Mouse (Mus musculus) forebrain, embryonic 12.5 days (tissue): ENCODE measurements around the gene Odf3l2. TPM values are rescaled to one million over a fixed set of nuclear protein-coding genes. Genes with fewer than 3 reads are reported as not detected.

Source experiments
- ATAC-seq: fragments of 200-750 bp; cut with Nextera tagmentation; 2 replicates; pipeline ENCODE4 v1.8.0; 2017; ENCODE audit warnings: moderate TSS enrichment; ENCODE audit not compliant: low FRiP score
- H3K27ac ChIP-seq: fragments of 300-500 bp; sonication (generic); 2 replicates; pipeline ENCODE4 v1.5.1; 2016; ENCODE audit warnings: mild to moderate bottlenecking
- H3K27me3 ChIP-seq: fragments of 300-500 bp; sonication (generic); 2 replicates; pipeline ENCODE4 v1.6.1; 2016; ENCODE audit warnings: mild to moderate bottlenecking
- H3K36me3 ChIP-seq: fragments of 300-500 bp; sonication (generic); replicated peaks from 2 replicates; pipeline ENCODE4 v1.6.1; 2016; ENCODE audit warnings: mild to moderate bottlenecking
- H3K4me1 ChIP-seq: fragments of 300-500 bp; sonication (generic); 2 replicates; pipeline ENCODE4 v1.6.1; 2016
- H3K4me2 ChIP-seq: fragments of 300-500 bp; sonication (generic); 2 replicates; pipeline ENCODE4 v1.6.1; 2016; ENCODE audit warnings: mild to moderate bottlenecking, moderate library complexity
- H3K4me3 ChIP-seq: fragments of 300-500 bp; sonication (generic); replicated peaks from 2 replicates; pipeline ENCODE4 v1.5.1; 2016; ENCODE audit warnings: mild to moderate bottlenecking
- H3K9ac ChIP-seq: fragments of 300-500 bp; sonication (generic); 2 replicates; pipeline ENCODE4 v1.6.1; 2016; ENCODE audit warnings: mild to moderate bottlenecking
- H3K9me3 ChIP-seq: fragments of 300-500 bp; sonication (generic); 2 replicates; pipeline ENCODE4 v1.6.1; 2016
- WGBS: fragments of 180-500 bp; shearing (Covaris S2); methylation state at CpG from one replicate; pipeline ENCODE4 v1.1.7; 2016; 5-methylcytosine and 5-hydroxymethylcytosine counted together
- polyA plus RNA-seq: library from polyadenylated mRNA; unstranded; fragments of >200 nt; fragmentation: Nextera tagmentation; extraction: Ambion mirVana; gene quantifications from 2 replicates; pipeline ENCODE4 v1.2.1, GENCODE M21; 2016

Odf3l2 gene
- not detected in 2 replicates for polyA plus RNA-seq

GRCm38 (mm10) chr10:79645711-79646110 lies at the start of gene Odf3l2:
Gene Odf3l2, minus strand, starts transcription at chr10:79645738.
- Histone ChIP-seq H3K4me3 (no peak within 1 kb of the TSS), H3K4me2 (no peak within 1 kb of the TSS), H3K9ac (no peak within 1 kb of the TSS), H3K36me3 (no peaks in the 10 kb centered on the region), H3K27me3 (no peaks in the 10 kb centered on the region; the same call in 1 of the 2 replicates), H3K27ac (no peak within 1 kb of the TSS), H3K9me3 (no peaks in the 10 kb centered on the region), H3K4me1 (no peaks in the 10 kb centered on the region)
- WGBS = 81% methylated on average over 8 of the region's 8 CpGs
- no peak for ATAC-seq

DNA sequence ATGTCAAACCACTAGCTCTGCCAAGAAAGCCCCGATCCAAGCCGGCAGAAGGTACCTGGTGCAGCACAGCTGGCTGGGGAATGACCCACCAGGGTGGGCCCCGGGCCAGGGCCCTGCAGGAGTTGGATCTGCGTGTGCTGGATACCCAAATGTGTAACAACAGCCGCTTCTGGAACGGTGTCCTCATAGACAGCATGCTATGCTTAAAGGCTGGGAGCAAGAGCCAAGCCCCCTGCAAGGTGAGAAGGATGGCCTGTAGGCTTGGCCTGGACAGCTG lies 48.8 kb upstream of the Odf3l2 start:
- Histone ChIP-seq H3K4me1 (0 out of 2 replicates have a peak, but pooled peaks cover 2% of the 10 kb centered on the region), H3K9me3 (no peaks in the 10 kb centered on the region), H3K27ac (no peak overlapping the region), H3K4me3 (no peak overlapping the region), H3K9ac (no peak overlapping the region), H3K36me3 (peaks cover 8% of the 10 kb centered on the region), H3K4me2 (no peak overlapping the region), H3K27me3 (no peaks in the 10 kb centered on the region)
- no peak for ATAC-seq
- WGBS = 88% methylated on average over 6 of the region's 6 CpGs

- no peaks in the 10 kb centered on the region for H3K27me3 ChIP-seq
- H3K4me2 ChIP-seq = no peak overlapping the region
- peaks cover 13% of the 10 kb centered on the region for H3K36me3 ChIP-seq
- no peak overlapping the region for H3K9ac ChIP-seq
- WGBS = 78% methylated on average over 12 of the region's 12 CpGs
- no peaks in the 10 kb centered on the region for H3K9me3 ChIP-seq
- no peak overlapping the region for H3K4me3 ChIP-seq
- no peak overlapping the region for H3K27ac ChIP-seq
- 0 out of 2 replicates have a peak, but pooled peaks cover 2% of the 10 kb centered on the region for H3K4me1 ChIP-seq
- no peak for ATAC-seq
These were observed 48.2 kb upstream of the Odf3l2 start for GRCm38 (mm10) chr10:79693580-79694378.

DNA sequence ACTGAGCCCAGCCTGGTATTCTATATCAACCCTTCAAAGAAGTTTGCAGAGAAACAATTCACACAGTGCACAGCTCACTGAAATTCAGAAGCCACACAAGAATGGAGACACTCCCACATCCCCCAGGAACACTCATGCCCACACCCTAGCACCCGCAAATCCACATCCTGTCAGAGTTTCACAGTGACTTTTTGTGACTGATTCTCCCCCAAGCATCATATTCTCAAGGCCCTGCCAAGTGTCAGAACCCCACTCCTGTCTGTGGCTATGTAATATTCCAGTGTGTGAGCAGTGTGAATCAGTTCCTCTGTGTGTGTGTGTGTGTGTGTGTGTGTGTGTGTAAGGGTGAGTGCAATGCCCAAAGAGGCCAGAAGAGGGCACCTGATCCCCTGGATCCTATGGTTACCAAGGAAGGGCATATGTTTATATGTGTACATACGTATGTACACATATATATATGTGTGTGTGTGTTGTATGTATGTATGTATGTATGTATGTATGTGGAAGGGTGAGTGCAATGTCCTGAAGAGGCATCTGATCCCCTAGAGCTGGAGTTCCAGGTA lies 46.5 kb upstream of the Odf3l2 start:
- no peak for ATAC-seq
- Histone ChIP-seq H3K4me2 (no peak overlapping the region), H3K27me3 (no peaks in the 10 kb centered on the region), H3K27ac (no peak overlapping the region), H3K36me3 (peaks cover 30% of the 10 kb centered on the region), H3K4me1 (0 out of 2 replicates have a peak, but pooled peaks cover 2% of the 10 kb centered on the region), H3K9me3 (no peaks in the 10 kb centered on the region), H3K9ac (no peak overlapping the region), H3K4me3 (no peak overlapping the region)
- 93% methylated on average over 2 of the region's 2 CpGs for WGBS

GRCm38 (mm10) chr10:79689178-79689577 lies 43.6 kb upstream of the Odf3l2 start:
- no peak overlapping the region for H3K9ac ChIP-seq
- no peak for ATAC-seq
- H3K4me3 ChIP-seq = no peak overlapping the region
- no peaks in the 10 kb centered on the region for H3K9me3 ChIP-seq
- H3K36me3 ChIP-seq = peaks cover 58% of the 10 kb centered on the region
- H3K4me2 ChIP-seq = no peak overlapping the region
- H3K4me1 ChIP-seq = peaks cover 3% of the 10 kb centered on the region
- H3K27me3 ChIP-seq = no peaks in the 10 kb centered on the region
- 95% methylated on average over 3 of the region's 3 CpGs for WGBS
- no peak overlapping the region for H3K27ac ChIP-seq

GRCm38 (mm10) chr10:79688720-79689119 lies 43.2 kb upstream of the Odf3l2 start, which contains the start of gene Gzmm:
Gene Gzmm, plus strand, starts transcription at chr10:79689020.
- Histone ChIP-seq H3K27ac (no peak within 1 kb of the TSS), H3K36me3 (peaks cover 61% of the 10 kb centered on the region), H3K9ac (no peak within 1 kb of the TSS), H3K27me3 (no peaks in the 10 kb centered on the region), H3K4me2 (no peak within 1 kb of the TSS), H3K4me1 (peaks cover 7% of the 10 kb centered on the region), H3K9me3 (no peaks in the 10 kb centered on the region), H3K4me3 (no peak within 1 kb of the TSS)
- WGBS = 91% methylated on average over 4 of the region's 4 CpGs
- ATAC-seq = no peak

GRCm38 (mm10) chr10:79687513-79687912 lies 42.0 kb upstream of the Odf3l2 start:
- no peak overlapping the region for H3K9ac ChIP-seq
- H3K4me1 ChIP-seq = peaks cover 18% of the 10 kb centered on the region
- H3K9me3 ChIP-seq = no peaks in the 10 kb centered on the region
- H3K4me3 ChIP-seq = no peak overlapping the region
- H3K4me2 ChIP-seq = no peak overlapping the region
- no peaks in the 10 kb centered on the region for H3K27me3 ChIP-seq
- no peak overlapping the region for H3K27ac ChIP-seq
- H3K36me3 ChIP-seq = peaks cover 61% of the 10 kb centered on the region
- no peak for ATAC-seq
- 95% methylated on average over 6 of the region's 6 CpGs for whole genome bisulfite sequencing

- WGBS = 88% methylated on average over 1 of the region's 1 CpGs
- peaks cover 61% of the 10 kb centered on the region for H3K36me3 ChIP-seq
These were observed 41.2 kb upstream of the Odf3l2 start for GRCm38 (mm10) chr10:79686691-79687090.

DNA sequence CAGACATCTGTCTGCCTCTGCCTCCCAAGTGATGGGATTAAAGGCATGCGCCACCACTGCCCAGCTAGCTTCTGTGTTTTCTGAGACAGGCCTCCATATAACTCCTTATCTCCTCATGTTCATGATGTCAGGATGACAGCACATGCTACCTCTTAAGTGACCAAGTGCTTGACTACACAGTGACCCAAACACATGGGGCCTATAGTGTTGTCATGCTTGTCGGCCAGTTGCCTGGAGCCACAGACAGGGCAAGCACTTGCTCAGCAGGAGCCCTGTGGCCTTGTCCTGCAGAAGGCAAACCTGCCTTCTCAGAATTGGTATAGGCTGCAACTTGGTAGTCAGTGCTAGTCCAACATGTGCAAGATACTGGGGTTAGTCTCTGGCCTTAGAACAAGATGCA lies 40.7 kb upstream of the Odf3l2 start:
- 90% methylated on average over 2 of the region's 2 CpGs for WGBS
- Histone ChIP-seq H3K27me3 (no peaks in the 10 kb centered on the region), H3K4me3 (no peak overlapping the region), H3K9me3 (no peaks in the 10 kb centered on the region), H3K27ac (no peak overlapping the region), H3K4me1 (peaks cover 20% of the 10 kb centered on the region), H3K4me2 (no peak overlapping the region), H3K36me3 (peaks cover 61% of the 10 kb centered on the region), H3K9ac (no peak overlapping the region)
- no peak for ATAC-seq

More at GRCm38 (mm10) chr10:79686691-79687090, 41.2 kb upstream of the Odf3l2 start:
- Histone ChIP-seq H3K9ac (no peak overlapping the region), H3K9me3 (no peaks in the 10 kb centered on the region), H3K27ac (no peak overlapping the region), H3K4me1 (peaks cover 18% of the 10 kb centered on the region), H3K4me3 (no peak overlapping the region), H3K27me3 (no peaks in the 10 kb centered on the region), H3K4me2 (no peak overlapping the region)
- no peak for ATAC-seq

GRCm38 (mm10) chr10:79684770-79685600 lies 39.4 kb upstream of the Odf3l2 start:
- Histone ChIP-seq H3K9ac (no peak overlapping the region), H3K36me3 (peaks cover 60% of the 10 kb centered on the region), H3K4me2 (no peak overlapping the region), H3K4me3 (no peak overlapping the region), H3K27me3 (no peaks in the 10 kb centered on the region), H3K4me1 (peaks cover 27% of the 10 kb centered on the region), H3K27ac (no peak overlapping the region), H3K9me3 (no peaks in the 10 kb centered on the region)
- WGBS = 93% methylated on average over 25 of the region's 25 CpGs
- ATAC-seq = no peak

DNA sequence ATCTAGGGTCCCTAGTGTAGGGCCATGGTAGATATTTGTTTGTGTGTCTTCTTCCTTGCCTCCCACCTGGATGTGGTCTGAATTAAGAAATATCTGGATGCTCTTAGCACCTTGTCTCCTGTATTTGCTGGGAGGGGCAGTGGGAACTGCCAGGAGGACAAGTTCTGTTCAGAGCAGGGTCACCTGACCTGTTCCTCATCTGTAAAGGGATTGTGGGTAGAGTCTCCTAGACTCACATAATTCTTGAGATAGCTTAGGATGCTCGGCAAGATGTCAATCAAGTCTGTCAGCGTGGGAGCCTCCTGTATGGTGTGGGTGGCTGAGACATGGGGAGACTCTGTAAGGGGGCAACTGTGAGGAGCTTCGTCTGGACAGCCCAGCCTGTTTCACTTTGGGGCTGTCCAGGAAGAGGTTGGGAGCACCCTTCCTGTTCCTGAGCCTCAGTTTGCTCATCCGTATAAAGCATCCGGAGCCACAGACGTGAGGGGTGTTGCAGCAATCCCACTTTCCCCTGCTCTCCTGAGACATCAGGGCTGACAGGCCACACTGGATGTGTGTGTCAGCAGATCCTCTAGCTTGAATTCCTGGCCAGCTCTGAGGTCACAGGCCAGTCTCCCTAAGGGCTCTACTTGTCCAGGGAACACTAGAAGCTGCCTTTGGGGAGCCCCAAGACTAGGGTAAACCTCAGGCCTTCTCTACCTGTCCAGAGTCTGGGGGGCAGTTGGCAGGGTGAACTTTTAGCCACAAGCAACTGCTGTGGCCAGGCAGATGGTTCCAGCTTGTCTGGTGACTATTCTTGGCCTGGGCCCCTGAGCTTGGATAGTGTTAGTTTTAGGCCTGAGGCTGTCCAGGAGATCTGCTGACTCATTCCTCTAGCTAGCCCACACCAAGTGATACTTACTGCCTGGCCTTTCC lies 38.4 kb upstream of the Odf3l2 start:
- no peak for ATAC-seq
- peak overlapping the region; percentile 88 for H3K9ac ChIP-seq
- H3K27ac ChIP-seq = no peak overlapping the region
- peak overlapping the region; percentile 94 for H3K4me2 ChIP-seq
- H3K4me3 ChIP-seq = peak overlapping the region; percentile 90
- 91% methylated on average over 6 of the region's 6 CpGs for WGBS
- H3K27me3 ChIP-seq = 0 out of 2 replicates have a peak, but pooled peaks cover 2% of the 10 kb centered on the region
- peaks cover 50% of the 10 kb centered on the region for H3K36me3 ChIP-seq
- H3K4me1 ChIP-seq = peaks cover 27% of the 10 kb centered on the region
- H3K9me3 ChIP-seq = no peaks in the 10 kb centered on the region
